Mouse (Mus musculus) heart, postnatal 4 days (tissue): Measurements from ENCODE around the gene Otub1. TPM values are rescaled to one million over a fixed set of nuclear protein-coding genes. Genes with fewer than 3 reads are reported as not detected.

Experiments
- total RNA-seq, 2 experiments: library from RNA; stranded (reverse); gene quantifications; 2 replicates each; pipeline ENCODE4 v1.2.3; 2021

Gene Otub1
- total RNA-seq, 2 experiments from 2014 or later, result 111 to 112 TPM

Other genes starting within 250 kb of the Otub1 start
- 100 to 1,000 TPM; 243 to 246 TPM for gene Ppp1r14b, start 231.3 kb downstream of the Otub1 start, total RNA-seq
- gene Plcb3, start 229.8 kb downstream of the Otub1 start, total RNA-seq, result 10 to 100 TPM; 17.4 to 19.9 TPM
- 10 to 100 TPM; 23.5 to 26.6 TPM for gene Fkbp2, start 225.8 kb downstream of the Otub1 start, total RNA-seq
- gene Vegfb, start 218.7 kb downstream of the Otub1 start, total RNA-seq, result 100 to 1,000 TPM; 263 to 265 TPM
- 10 to 100 TPM; 48.7 to 49.2 TPM for gene Dnajc4, start 213.7 kb downstream of the Otub1 start, total RNA-seq
- gene Nudt22, start 210.2 kb downstream of the Otub1 start, total RNA-seq, result 10 to 100 TPM; 27.2 to 29.0 TPM
- 10 to 100 TPM; 22.6 to 25.7 TPM for gene Trpt1, start 210.2 kb downstream of the Otub1 start, total RNA-seq
- gene Fermt3, start 186.8 kb downstream of the Otub1 start, total RNA-seq, result 1 to 10 TPM; 3.5 to 3.7 TPM
- gene Stip1, start 166.3 kb downstream of the Otub1 start, total RNA-seq, result 100 to 1,000 TPM; 139 to 151 TPM
- 100 to 1,000 TPM; 107 to 126 TPM for gene Macrod1, start 149.5 kb downstream of the Otub1 start, total RNA-seq
- 1 to 10 TPM; 1.8 to 2.1 TPM for gene Flrt1, start 100.6 kb downstream of the Otub1 start, total RNA-seq
- gene Cox8a, start 11.3 kb upstream of the Otub1 start, total RNA-seq, result 100 to 1,000 TPM; 836 to 917 TPM
- 10 to 100 TPM; 34.3 to 36.9 TPM for gene Naa40, start 34.9 kb upstream of the Otub1 start, total RNA-seq
- 10 to 100 TPM; 19.0 to 19.2 TPM for gene Rcor2, start 61.0 kb upstream of the Otub1 start, total RNA-seq
- gene Mark2, start 135.5 kb upstream of the Otub1 start, total RNA-seq, result 10 to 100 TPM; 54.9 to 58.4 TPM
- 10 to 100 TPM; 29.4 to 30.8 TPM for gene Spindoc, start 176.7 kb upstream of the Otub1 start, total RNA-seq
- 10 to 100 TPM; 28.4 to 28.5 TPM for gene 2700081O15Rik, start 211.3 kb upstream of the Otub1 start, total RNA-seq